Mouse (Mus musculus) bone marrow, adult 2 months (tissue): ENCODE results near the gene Kpnb1. TPM values are rescaled to one million over a fixed set of nuclear protein-coding genes. Genes with fewer than 3 reads are reported as not detected.

Experiments
- H3K27ac ChIP-seq: fragments of 200-500 bp; 2 replicates; pipeline ENCODE4 v1.5.1; 2012; ENCODE audit warnings: low read depth, mild to moderate bottlenecking, control low read depth, inconsistent platforms, low read length; ENCODE audit not compliant: control insufficient read depth, poor library complexity, insufficient read depth
- H3K4me1 ChIP-seq: fragments of 200-500 bp; 2 replicates; pipeline ENCODE4 v1.6.1; 2011; ENCODE audit warnings: low read length; ENCODE audit not compliant: control insufficient read depth, insufficient read depth
- H3K4me3 ChIP-seq: fragments of 200-500 bp; replicated peaks from 2 replicates; pipeline ENCODE3; 2011; ENCODE audit warnings: mild to moderate bottlenecking, low read depth, low read length, control low read depth; ENCODE audit not compliant: control insufficient read depth
- CTCF ChIP-seq: fragments of 200-500 bp; IDR thresholded peaks from 2 replicates; pipeline ENCODE4 v1.5.1; 2011; ENCODE audit warnings: low read length, control low read depth; ENCODE audit not compliant: control insufficient read depth, insufficient read depth
- POLR2A ChIP-seq: fragments of 200-500 bp; IDR thresholded peaks from 2 replicates; pipeline ENCODE4 v1.6.1; 2011; ENCODE audit warnings: low read depth, mild to moderate bottlenecking, control low read depth, low read length, borderline replicate concordance; ENCODE audit not compliant: control insufficient read depth
- WGBS: fragments of 180-500 bp; shearing (Covaris S2); methylation state at CpG from one replicate; pipeline ENCODE4 v1.1.7; 2018; 5-methylcytosine and 5-hydroxymethylcytosine counted together
- polyA plus RNA-seq: library from polyadenylated mRNA; stranded (reverse); fragments of >200 nt; gene quantifications from 2 replicates; pipeline ENCODE4 v1.2.4, GENCODE M21; 2011; ENCODE audit warnings: low replicate concordance; ENCODE audit not compliant: missing spikeins, insufficient read depth, insufficient read length

Kpnb1 gene
- polyA plus RNA-seq, 1 experiment, result 67.4 TPM

- TF ChIP-seq CTCF, result no peak
- no peak for TF ChIP-seq POLR2A
- Histone ChIP-seq H3K4me3 (no peak overlapping the region), H3K27ac (no peak overlapping the region), H3K4me1 (no peaks in the 10 kb centered on the region)
- WGBS, result 84% methylated on average over 9 of the region's 9 CpGs
These were observed 23.2 kb upstream of the Kpnb1 start for GRCm38 (mm10) chr11:97210728-97211400.

- Histone ChIP-seq H3K27ac (no peak overlapping the region), H3K4me1 (no peaks in the 10 kb centered on the region), H3K4me3 (no peak overlapping the region)
- 89% methylated on average over 8 of the region's 8 CpGs for WGBS
- TF ChIP-seq POLR2A (no peak), CTCF (no peak)
These were observed 19.3 kb upstream of the Kpnb1 start for GRCm38 (mm10) chr11:97207011-97207422.

- H3K4me1 ChIP-seq, result no peaks in the 10 kb centered on the region; the same call in 1 of the 2 replicates
- 52% methylated on average over 6 of the region's 6 CpGs for WGBS
- no peak overlapping the region for H3K27ac ChIP-seq
- TF ChIP-seq POLR2A (no peak), CTCF (no peak)
- no peak overlapping the region for H3K4me3 ChIP-seq
These were observed 11.8 kb upstream of the Kpnb1 start for GRCm38 (mm10) chr11:97199519-97199918.

- Histone ChIP-seq H3K4me1 (no peaks in the 10 kb centered on the region; the same call in 1 of the 2 replicates), H3K27ac (no peak overlapping the region), H3K4me3 (no peak overlapping the region)
- WGBS, result 8% methylated on average over 5 of the region's 5 CpGs
- TF ChIP-seq CTCF (peak; percentile 77), POLR2A (no peak)
These were observed 10.9 kb upstream of the Kpnb1 start for GRCm38 (mm10) chr11:97198601-97199000.

GRCm38 (mm10) chr11:97197021-97197420, 9.3 kb upstream of the Kpnb1 start:
- WGBS, result 78% methylated on average over 8 of the region's 8 CpGs
- Histone ChIP-seq H3K4me1 (no peaks in the 10 kb centered on the region; the same call in 1 of the 2 replicates), H3K4me3 (no peak overlapping the region), H3K27ac (no peak overlapping the region)
- TF ChIP-seq POLR2A, result no peak
- no peak for TF ChIP-seq CTCF

- no peak overlapping the region for H3K4me3 ChIP-seq
- TF ChIP-seq CTCF, result no peak
- TF ChIP-seq POLR2A, result no peak
- 85% methylated on average over 12 of the region's 12 CpGs for WGBS
- no peaks in the 10 kb centered on the region; the same call in 1 of the 2 replicates for H3K4me1 ChIP-seq
- H3K27ac ChIP-seq, result no peak overlapping the region
These were observed 8.9 kb upstream of the Kpnb1 start for GRCm38 (mm10) chr11:97196541-97196940.

GRCm38 (mm10) chr11:97192621-97192951, 4.9 kb upstream of the Kpnb1 start:
- TF ChIP-seq CTCF (no peak), POLR2A (no peak)
- Histone ChIP-seq H3K27ac (no peak overlapping the region), H3K4me1 (no peaks in the 10 kb centered on the region; the same call in 1 of the 2 replicates), H3K4me3 (no peak overlapping the region)

GRCm38 (mm10) chr11:97191915-97192620, 4.4 kb upstream of the Kpnb1 start:
- 79% methylated on average over 6 of the region's 6 CpGs for WGBS
- no peak overlapping the region for H3K4me3 ChIP-seq
- H3K27ac ChIP-seq, result no peak overlapping the region
- no peaks in the 10 kb centered on the region; the same call in 1 of the 2 replicates for H3K4me1 ChIP-seq
- TF ChIP-seq POLR2A (no peak), CTCF (no peak)
